Mouse (Mus musculus) forebrain, embryonic 12.5 days (tissue): ENCODE results near the gene Nrxn2. TPM values are rescaled to one million over a fixed set of nuclear protein-coding genes. Genes with fewer than 3 reads are reported as not detected.
A peak's percentile ranks its signal among the peaks of the same experiment; 100 is the strongest.

Experiments used
- ATAC-seq: fragments of 200-750 bp; cut with Nextera tagmentation; 2 replicates; pipeline ENCODE4 v1.8.0; 2017; ENCODE audit warnings: moderate TSS enrichment; ENCODE audit not compliant: low FRiP score
- H3K27ac ChIP-seq: fragments of 300-500 bp; sonication (generic); 2 replicates; pipeline ENCODE4 v1.5.1; 2016; ENCODE audit warnings: mild to moderate bottlenecking
- H3K27me3 ChIP-seq: fragments of 300-500 bp; sonication (generic); 2 replicates; pipeline ENCODE4 v1.6.1; 2016; ENCODE audit warnings: mild to moderate bottlenecking
- H3K36me3 ChIP-seq: fragments of 300-500 bp; sonication (generic); replicated peaks from 2 replicates; pipeline ENCODE4 v1.6.1; 2016; ENCODE audit warnings: mild to moderate bottlenecking
- H3K4me1 ChIP-seq: fragments of 300-500 bp; sonication (generic); 2 replicates; pipeline ENCODE4 v1.6.1; 2016
- H3K4me2 ChIP-seq: fragments of 300-500 bp; sonication (generic); 2 replicates; pipeline ENCODE4 v1.6.1; 2016; ENCODE audit warnings: mild to moderate bottlenecking, moderate library complexity
- H3K4me3 ChIP-seq: fragments of 300-500 bp; sonication (generic); replicated peaks from 2 replicates; pipeline ENCODE4 v1.5.1; 2016; ENCODE audit warnings: mild to moderate bottlenecking
- H3K9ac ChIP-seq: fragments of 300-500 bp; sonication (generic); 2 replicates; pipeline ENCODE4 v1.6.1; 2016; ENCODE audit warnings: mild to moderate bottlenecking
- H3K9me3 ChIP-seq: fragments of 300-500 bp; sonication (generic); 2 replicates; pipeline ENCODE4 v1.6.1; 2016
- WGBS: fragments of 180-500 bp; shearing (Covaris S2); methylation state at CpG from one replicate; pipeline ENCODE4 v1.1.7; 2016; 5-methylcytosine and 5-hydroxymethylcytosine counted together
- polyA plus RNA-seq: library from polyadenylated mRNA; unstranded; fragments of >200 nt; fragmentation: Nextera tagmentation; extraction: Ambion mirVana; gene quantifications from 2 replicates; pipeline ENCODE4 v1.2.1, GENCODE M21; 2016

Gene Nrxn2
- polyA plus RNA-seq, 1 experiment from 2014 or later = 17.1 TPM

DNA sequence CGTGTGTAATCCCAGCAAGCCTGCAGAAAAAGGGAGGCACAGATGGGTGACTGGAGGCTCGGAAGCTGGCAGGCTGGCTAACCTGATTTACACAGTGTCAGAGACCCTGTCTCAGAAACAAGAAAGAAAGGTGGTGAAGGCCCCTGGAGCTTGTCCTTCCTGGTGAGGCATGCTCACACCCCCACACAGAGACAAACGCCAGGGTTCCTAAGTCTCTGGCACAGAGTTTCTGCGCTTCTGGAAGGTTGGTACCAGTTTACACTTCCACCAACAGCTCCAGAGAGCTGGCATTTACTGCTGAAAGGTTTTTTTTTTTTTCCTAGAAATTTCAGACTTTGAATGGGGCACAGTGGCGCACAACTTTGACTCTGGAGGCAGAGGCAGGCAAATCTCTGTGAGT lies 22.3 kb upstream of the Nrxn2 start:
- no peak for ATAC-seq
- no peak overlapping the region for H3K4me2 ChIP-seq
- H3K36me3 ChIP-seq = no peaks in the 10 kb centered on the region
- 93% methylated on average over 5 of the region's 5 CpGs for WGBS
- H3K27me3 ChIP-seq = peaks cover 35% of the 10 kb centered on the region
- no peak overlapping the region for H3K9ac ChIP-seq
- H3K9me3 ChIP-seq = no peaks in the 10 kb centered on the region
- no peak overlapping the region for H3K27ac ChIP-seq
- no peak overlapping the region for H3K4me3 ChIP-seq
- peaks cover 31% of the 10 kb centered on the region for H3K4me1 ChIP-seq

DNA sequence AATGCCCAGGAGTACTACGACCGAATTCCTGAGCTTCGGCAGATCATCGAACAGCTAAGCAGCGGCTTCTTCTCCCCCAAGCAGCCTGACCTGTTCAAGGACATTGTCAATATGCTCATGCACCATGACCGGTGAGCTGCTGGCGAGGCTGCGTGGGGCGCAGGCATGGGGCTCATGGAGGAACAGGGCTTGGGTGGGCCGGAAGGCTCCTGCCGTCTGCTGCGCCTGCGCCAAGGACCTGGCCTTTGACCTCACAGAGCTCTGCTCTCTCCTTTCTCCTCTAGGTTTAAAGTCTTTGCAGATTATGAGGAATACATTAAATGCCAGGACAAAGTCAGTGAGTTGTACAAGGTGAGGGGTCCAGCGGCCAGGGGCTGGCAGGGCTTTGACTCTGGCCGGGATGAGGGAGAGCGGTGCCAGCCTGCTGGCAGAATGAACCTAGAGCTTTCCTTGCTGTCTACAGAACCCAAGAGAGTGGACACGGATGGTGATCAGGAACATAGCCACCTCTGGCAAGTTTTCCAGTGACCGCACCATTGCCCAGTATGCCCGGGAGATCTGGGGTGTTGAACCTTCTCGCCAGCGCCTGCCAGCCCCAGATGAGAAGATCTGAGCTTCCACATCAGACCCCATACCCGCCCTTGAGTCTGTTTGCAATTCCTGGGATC lies 20.8 kb upstream of the Nrxn2 start:
- Histone ChIP-seq H3K4me2 (peak overlapping the region; percentile 100), H3K27me3 (peaks cover 50% of the 10 kb centered on the region), H3K27ac (no peak overlapping the region), H3K4me3 (no peak overlapping the region), H3K9ac (no peak overlapping the region), H3K36me3 (no peaks in the 10 kb centered on the region), H3K4me1 (peaks cover 40% of the 10 kb centered on the region), H3K9me3 (no peaks in the 10 kb centered on the region)
- WGBS = 87% methylated on average over 22 of the region's 22 CpGs
- ATAC-seq = no peak

DNA sequence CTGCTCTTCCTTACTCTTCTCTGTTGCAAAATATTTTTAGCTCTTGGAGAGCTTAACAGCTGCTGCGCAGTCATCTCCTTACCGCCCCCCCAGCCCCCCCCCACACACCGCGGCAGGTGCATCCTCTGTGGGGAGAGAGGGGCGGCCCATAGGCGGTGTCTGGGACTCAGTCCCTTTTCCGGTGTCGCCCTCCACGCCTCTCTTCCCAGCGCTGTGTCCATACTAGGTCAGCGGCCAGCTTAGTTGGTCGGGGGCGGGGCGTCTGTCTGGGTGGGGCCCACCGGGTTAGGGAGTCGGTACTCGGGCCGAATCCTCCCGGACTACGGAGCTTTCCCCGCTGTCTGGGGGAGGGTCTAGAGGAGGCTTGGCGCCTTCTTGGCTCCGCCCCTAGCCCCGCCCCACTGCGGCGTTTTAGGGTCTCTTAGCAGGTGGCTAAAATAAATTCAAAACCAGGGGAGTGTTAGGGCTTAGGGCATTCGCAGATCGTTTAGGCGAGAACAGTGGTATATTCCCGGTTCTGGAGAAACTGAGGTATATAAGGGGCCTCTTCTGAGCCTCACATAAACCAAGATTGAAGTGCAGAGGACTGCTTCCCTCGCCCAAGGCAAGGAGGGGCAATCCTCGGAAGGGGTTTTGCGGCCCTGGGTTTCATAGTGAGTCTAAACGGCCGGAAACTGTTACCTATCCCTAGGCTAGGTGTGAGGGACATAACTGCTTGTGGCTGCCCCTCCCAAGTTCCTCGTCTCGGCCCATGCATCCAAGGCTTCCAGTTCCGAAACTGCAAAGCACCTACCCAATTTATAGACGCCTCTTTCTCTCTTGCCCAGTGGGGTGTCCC lies 19.9 kb upstream of the Nrxn2 start:
- Histone ChIP-seq H3K27me3 (peaks cover 60% of the 10 kb centered on the region), H3K4me2 (peak overlapping the region; percentile 100), H3K27ac (peak overlapping the region; percentile 65), H3K4me1 (peaks cover 49% of the 10 kb centered on the region), H3K9me3 (no peaks in the 10 kb centered on the region), H3K9ac (peak overlapping the region; percentile 77), H3K4me3 (peak overlapping the region; percentile 72), H3K36me3 (no peaks in the 10 kb centered on the region)
- peak; percentile 59 for ATAC-seq
- WGBS = under 1% methylated on average over 39 of the region's 39 CpGs

DNA sequence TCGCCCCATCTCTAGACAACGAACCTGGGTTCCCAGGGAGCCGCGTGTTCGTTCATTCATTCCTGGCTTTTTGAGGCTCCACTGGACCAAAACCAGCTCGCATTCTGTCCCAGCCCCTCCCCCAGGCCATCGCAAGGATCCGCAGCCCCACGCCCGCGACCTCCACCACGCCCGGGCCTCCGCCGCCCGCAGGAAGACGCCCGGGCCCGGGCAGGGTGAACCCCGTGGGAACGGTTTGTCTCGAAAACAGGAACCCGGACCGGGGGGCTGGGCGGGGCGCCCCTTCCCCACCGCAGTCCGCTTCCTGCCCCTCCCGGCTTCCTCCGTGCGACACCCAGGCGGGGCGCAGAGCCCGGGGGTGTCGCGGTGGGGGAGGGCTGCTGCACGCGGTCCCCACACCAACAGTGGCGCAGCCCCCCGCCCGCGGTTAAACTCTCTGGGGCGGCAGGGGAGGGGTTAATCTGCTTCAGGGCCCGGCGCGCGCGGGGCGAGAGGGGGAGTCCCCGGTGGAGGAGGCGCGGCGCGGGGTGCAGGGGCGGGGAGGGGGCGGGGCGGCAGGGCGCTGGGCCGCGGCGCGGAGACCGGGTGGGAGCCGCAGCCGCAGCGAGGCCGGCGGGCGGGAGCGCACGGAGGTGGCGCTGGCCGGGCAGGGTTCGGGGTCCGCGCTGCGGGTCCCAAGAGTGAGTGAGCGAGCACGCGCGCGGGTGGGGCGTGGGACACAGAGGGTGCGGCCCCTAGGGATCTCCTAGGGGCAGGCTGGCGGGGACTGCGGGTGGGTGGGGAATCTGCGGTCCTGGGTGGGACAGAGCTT lies 19.0 kb upstream of the Nrxn2 start, which contains the start of gene Rasgrp2:
Gene Rasgrp2, plus strand, starts transcription at position 56 of the 811 bp plus-strand sequence.
- Histone ChIP-seq H3K4me1 (peaks cover 49% of the 10 kb centered on the region), H3K27ac (peak within 1 kb of the TSS; percentile 65), H3K9ac (peak within 1 kb of the TSS; percentile 77), H3K27me3 (peaks cover 64% of the 10 kb centered on the region), H3K36me3 (no peaks in the 10 kb centered on the region), H3K9me3 (no peaks in the 10 kb centered on the region), H3K4me3 (peak within 1 kb of the TSS; percentile 72), H3K4me2 (peak within 1 kb of the TSS; percentile 100)
- under 1% methylated on average over 79 of the region's 87 CpGs for WGBS
- ATAC-seq = peak; percentile 42

DNA sequence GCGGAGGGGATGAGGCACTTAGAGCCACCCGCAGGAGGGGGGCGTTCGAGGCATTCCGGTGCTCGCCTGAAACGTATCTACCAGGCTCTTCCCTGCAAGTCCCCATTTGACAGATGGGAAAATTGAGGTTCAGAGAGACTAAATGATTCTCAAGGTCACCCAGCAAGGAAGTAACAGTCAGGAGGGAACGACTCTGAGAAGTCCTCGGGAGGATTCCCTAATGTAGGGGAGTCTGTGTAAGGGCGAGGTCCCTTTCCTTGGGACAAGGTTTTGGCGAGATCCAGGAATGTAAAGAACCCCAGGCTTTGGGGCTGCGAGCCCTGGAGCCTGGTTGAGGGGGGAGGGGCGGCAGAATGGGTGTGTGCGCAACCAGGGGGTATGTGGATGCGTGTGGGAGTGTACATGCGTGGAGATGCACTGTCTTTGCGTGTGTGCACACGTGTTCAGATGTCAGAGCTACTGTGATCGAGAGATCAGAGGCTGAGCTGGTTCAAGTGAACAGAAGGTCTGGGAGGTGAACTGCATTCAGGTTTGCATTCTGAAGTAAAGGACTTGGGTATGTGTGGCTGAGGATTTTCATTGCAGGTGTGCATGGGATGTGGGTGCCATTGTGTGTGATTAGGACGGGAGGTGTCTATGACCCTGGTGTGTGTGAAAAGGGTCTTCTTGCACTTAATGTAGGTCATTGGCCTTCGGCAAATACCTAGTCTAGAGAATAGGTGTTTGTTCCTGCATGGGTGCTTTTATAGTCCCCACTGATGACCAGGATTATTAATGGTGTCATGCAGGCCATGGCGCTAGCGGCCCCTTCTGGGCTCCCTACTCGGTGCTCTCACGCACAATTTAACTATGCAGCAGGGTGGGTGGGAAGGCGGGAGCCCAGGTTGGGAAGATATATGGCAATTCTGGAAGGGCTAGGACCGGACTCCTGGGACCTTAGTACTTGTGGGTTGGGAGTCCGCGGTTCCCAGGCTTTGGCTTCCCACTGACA lies 18.1 kb upstream of the Nrxn2 start:
- no peak overlapping the region for H3K27ac ChIP-seq

DNA sequence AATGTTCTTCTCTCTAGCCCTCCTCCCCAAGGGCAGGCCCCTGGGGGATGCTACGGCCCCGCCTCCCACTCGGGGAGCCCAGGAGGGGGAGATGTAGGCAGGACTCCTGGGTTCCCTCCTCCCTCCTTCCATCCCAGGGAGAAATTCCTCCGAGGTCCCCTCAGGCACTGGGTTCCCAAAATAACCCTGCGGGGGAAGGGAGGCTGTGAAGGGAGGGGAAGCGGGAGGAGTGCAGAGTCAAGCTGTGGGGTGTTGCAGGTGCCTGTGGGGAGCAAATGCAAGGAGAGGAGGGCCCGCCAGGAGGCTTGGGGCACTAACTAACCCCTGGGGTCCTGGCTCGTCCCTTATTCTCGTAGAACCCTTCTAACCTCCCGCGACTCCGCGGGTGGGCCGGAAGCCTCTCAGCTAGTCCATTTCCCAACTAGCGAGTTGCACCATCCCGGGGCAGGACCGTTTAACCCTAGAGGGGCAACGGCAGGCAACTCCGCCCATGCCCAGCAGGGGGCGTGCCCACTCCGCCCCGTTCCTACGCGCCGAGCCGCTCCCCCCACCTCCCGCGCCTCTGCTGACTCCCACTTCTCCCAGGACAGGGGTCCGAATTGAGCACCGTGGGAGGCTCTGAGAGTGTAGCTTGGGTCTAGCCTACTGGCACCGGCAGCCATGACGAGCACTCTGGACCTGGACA lies 17.3 kb upstream of the Nrxn2 start:
- ATAC-seq = 0 out of 2 replicates have a peak, but pooled peaks have one; percentile 18
- Histone ChIP-seq H3K9me3 (no peaks in the 10 kb centered on the region), H3K9ac (peak overlapping the region; percentile 39), H3K4me3 (peak overlapping the region; percentile 29), H3K4me2 (peak overlapping the region; percentile 56), H3K27me3 (peaks cover 64% of the 10 kb centered on the region), H3K4me1 (peaks cover 49% of the 10 kb centered on the region), H3K36me3 (no peaks in the 10 kb centered on the region), H3K27ac (no peak overlapping the region)
- under 1% methylated on average over 32 of the region's 32 CpGs for WGBS

More for the DNA sequence above, 18.1 kb upstream of the Nrxn2 start:
- peaks cover 64% of the 10 kb centered on the region for H3K27me3 ChIP-seq
- no peaks in the 10 kb centered on the region for H3K36me3 ChIP-seq
- peaks cover 49% of the 10 kb centered on the region for H3K4me1 ChIP-seq
- 4% methylated on average over 29 of the region's 29 CpGs for WGBS
- peak overlapping the region; percentile 100 for H3K4me2 ChIP-seq
- H3K4me3 ChIP-seq = peak overlapping the region; percentile 72
- no peak for ATAC-seq
- peak overlapping the region; percentile 77 for H3K9ac ChIP-seq
- no peaks in the 10 kb centered on the region for H3K9me3 ChIP-seq

DNA sequence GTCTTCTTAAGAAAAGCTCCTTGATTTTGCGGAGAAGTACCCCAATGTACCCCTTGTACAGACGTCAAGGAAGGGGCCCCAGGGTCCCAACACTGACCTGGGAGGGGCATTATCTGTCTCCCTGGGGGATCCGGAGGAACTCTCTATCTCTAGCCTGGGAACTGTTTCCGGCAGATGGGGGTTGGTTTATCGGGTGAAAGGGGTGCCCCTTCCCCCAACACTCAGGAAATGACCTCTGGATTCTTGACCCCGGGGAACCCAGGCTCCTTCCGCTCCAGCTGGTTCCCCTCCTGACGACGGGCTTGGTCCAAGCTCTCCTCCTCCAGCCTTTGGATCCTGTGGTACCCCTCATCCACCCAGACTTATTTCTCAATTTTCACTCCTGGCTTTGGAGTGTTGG lies 16.6 kb upstream of the Nrxn2 start:
- Histone ChIP-seq H3K4me2 (peak overlapping the region; percentile 56), H3K4me3 (peak overlapping the region; percentile 29; the same call in 1 of the 2 replicates), H3K4me1 (peaks cover 49% of the 10 kb centered on the region), H3K27ac (no peak overlapping the region), H3K27me3 (peaks cover 61% of the 10 kb centered on the region), H3K9ac (peak overlapping the region; percentile 39; the same call in 1 of the 2 replicates), H3K9me3 (no peaks in the 10 kb centered on the region), H3K36me3 (no peaks in the 10 kb centered on the region)
- 17% methylated on average over 9 of the region's 9 CpGs for WGBS
- no peak for ATAC-seq

DNA sequence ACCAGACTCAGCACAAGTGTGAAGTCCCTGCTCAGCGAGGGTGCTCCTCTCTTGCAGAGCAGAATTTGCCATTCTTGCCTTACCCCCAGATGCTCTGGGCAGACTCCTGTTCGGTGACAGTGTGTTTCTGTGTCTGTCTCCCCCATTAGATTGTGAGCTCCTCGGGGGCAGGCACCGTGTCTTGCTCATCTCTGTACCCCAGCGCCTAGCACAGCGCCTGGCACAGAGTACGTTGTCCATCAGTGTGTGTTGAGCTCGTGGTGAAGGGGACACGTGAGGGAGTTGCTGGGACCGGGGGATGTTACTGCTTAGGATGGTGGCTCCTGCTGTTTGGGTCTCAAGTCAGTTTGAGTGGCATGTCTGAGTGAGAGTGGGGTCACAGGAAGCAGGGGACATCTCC lies 14.7 kb upstream of the Nrxn2 start:
- 88% methylated on average over 10 of the region's 10 CpGs for WGBS
- ATAC-seq = no peak
- H3K36me3 ChIP-seq = no peaks in the 10 kb centered on the region
- peaks cover 48% of the 10 kb centered on the region for H3K27me3 ChIP-seq
- peaks cover 42% of the 10 kb centered on the region for H3K4me1 ChIP-seq
- H3K27ac ChIP-seq = no peak overlapping the region
- H3K9me3 ChIP-seq = no peaks in the 10 kb centered on the region
- H3K9ac ChIP-seq = no peak overlapping the region
- no peak overlapping the region for H3K4me2 ChIP-seq
- no peak overlapping the region for H3K4me3 ChIP-seq

DNA sequence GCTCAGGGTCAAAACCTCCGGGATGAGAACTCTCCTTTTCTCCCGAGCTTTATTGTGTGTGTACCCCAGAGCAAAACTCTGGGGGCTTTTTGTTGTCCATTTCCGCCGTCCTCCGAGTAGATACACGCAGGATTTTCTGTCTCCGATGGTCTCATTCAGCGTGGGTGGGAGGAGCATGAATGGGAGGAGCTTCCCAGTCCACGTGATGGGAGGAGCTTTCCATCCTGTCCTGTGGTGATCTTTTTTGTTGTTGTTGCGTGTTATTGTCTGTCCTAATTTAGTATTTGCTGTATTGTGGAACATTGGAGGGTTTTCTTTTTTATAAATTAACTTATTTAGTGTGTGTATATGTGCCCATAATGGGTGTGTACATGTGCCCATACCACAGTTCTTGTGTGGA lies 13.1 kb upstream of the Nrxn2 start:
- WGBS = 70% methylated on average over 10 of the region's 10 CpGs
- H3K9ac ChIP-seq = no peak overlapping the region
- H3K4me3 ChIP-seq = no peak overlapping the region
- H3K4me2 ChIP-seq = no peak overlapping the region
- peaks cover 26% of the 10 kb centered on the region for H3K4me1 ChIP-seq
- H3K9me3 ChIP-seq = no peaks in the 10 kb centered on the region
- H3K27ac ChIP-seq = no peak overlapping the region
- no peak for ATAC-seq
- no peaks in the 10 kb centered on the region for H3K36me3 ChIP-seq
- H3K27me3 ChIP-seq = peaks cover 37% of the 10 kb centered on the region

DNA sequence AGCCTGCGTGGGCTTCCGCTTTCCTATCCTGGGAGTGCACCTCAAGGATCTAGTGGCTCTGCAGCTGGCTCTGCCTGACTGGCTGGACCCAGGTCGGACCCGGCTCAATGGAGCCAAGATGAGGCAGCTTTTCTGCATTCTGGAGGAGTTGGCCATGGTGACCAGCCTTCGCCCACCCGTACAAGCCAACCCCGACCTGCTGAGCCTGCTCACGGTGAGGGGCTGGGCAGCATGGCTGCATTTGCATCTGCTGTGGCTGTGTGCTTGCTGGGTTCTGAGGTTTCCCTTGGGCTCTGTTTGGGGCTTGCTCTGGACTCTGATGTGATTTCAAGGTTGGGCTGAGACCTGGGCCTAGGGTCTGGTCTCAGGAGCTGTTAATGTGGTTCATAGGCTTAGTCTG lies 11.4 kb upstream of the Nrxn2 start:
- no peak for ATAC-seq
- Histone ChIP-seq H3K36me3 (no peaks in the 10 kb centered on the region), H3K4me2 (no peak overlapping the region), H3K27ac (no peak overlapping the region), H3K27me3 (peaks cover 20% of the 10 kb centered on the region), H3K4me1 (peaks cover 9% of the 10 kb centered on the region; the same call in 1 of the 2 replicates), H3K4me3 (no peak overlapping the region), H3K9ac (no peak overlapping the region), H3K9me3 (no peaks in the 10 kb centered on the region)
- 86% methylated on average over 8 of the region's 8 CpGs for WGBS
